Mouse (Mus musculus): ENCODE data around the gene Cep295.

DNA sequence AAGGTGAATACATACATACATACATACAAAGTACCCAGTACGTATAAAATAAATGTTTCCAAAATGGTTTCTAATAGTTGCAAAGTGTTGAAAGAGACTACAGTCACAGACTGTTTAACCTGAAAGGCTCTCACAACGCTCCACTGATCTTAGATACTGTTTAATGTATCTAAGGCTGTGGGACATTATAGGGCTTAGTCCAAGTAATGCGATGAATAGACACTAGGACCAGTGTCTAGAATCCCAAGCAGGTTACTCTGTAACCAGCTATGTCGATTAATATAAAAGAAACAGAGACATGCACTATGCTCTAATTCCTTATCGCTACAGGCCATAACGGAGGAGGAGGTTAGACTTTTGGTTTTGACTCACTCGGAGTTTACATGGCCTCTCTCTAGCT, 60.5 kb downstream of the Cep295 start:
- TF ChIP-seq GATA1 (IDR thresholded peaks at IDR 0.05; ENCODE audit: low read length) (no peak), TAL1 (IDR thresholded peaks at IDR 0.05; ENCODE audit: low read length) (no peak)

Data from erythroblast, embryonic 14.5 days (primary cell).